Mouse (Mus musculus) layer of hippocampus, postnatal 14 days (tissue): ENCODE data around the gene Actr1a. TPM values are rescaled to one million over a fixed set of nuclear protein-coding genes. Genes with fewer than 3 reads are reported as not detected.

ENCODE experiments used
- DNase-seq, 2 experiments: peaks; one replicate each; pipeline ENCODE4 v3.0.0; 2021 to 2022; ENCODE audit warnings: low spot score in 2 of 2, mixed read lengths in 1 of 2
- long read RNA-seq, 2 experiments: library from polyadenylated mRNA; stranded (forward); transcript quantifications; one replicate each; pipeline ENCODE4 v2.0.0; 2021
- total RNA-seq, 2 experiments: library from RNA; stranded (reverse); gene quantifications; 2 replicates each; pipeline ENCODE4 v1.2.3; 2021

The Actr1a gene
- 100 to 1,000 TPM; 207 to 220 TPM for total RNA-seq
- long read RNA-seq, experiment 1, transcript Actr1a-201 (11 exons, 2,757 nt): major isoform, 136 of 181 reads
- long read RNA-seq, experiment 1, partial matches to known transcripts: 25 of 181 reads
- long read RNA-seq, experiment 1, other reads (novel, unspliced or antisense): 20 of 181 reads
- long read RNA-seq, experiment 2, transcript Actr1a-201 (11 exons, 2,757 nt): major isoform, 172 of 211 reads
- long read RNA-seq, experiment 2, partial matches to known transcripts: 29 of 211 reads
- long read RNA-seq, experiment 2, other reads (novel, unspliced or antisense): 9 of 211 reads

DNA sequence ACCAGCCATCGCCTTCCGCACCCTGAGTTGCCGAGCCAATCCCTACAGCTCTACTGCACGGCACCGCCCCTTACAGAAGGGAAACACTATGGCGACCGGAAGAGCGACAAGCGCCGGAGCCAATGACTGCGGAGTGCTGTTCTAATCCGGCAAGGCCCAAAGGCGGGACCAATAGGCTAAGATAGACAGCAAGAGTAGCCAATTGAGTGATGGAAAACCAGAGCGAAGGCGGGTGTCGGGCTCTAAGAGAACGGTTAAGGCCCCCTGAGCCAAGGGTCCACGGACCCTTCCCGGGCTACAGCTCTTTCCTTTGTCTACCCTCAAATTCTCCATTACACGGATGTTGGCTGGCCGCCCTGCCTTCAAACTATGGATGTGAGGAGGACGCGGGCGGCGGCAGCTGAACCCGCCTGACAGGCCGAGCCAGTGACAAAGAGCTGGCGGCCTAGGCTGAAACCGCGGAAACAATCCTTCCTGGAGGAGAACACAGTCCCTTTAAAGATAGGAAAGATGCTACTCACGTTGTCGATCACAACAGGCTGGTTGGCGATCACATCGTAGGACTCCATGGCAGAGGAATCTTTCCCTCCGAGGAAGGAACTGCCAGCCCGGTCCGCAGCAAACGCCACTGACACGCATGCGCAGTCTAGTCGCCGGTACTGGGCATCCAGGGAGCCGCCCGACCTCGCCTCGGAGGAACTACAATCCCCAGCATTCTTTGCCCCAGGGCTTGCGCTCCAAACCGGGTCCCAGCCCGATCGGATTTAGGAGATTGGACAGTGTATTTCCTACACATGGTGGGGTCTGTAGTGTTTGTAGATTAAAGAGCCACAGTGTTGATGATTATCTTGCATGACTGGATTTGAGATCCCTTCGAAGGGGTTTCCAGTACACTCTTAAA lies at the start of gene Actr1a:
TSS of gene Actr1a (minus strand) at position 640 of the 901 bp plus-strand sequence.
- peak; percentile 99 for DNase-seq

DNA sequence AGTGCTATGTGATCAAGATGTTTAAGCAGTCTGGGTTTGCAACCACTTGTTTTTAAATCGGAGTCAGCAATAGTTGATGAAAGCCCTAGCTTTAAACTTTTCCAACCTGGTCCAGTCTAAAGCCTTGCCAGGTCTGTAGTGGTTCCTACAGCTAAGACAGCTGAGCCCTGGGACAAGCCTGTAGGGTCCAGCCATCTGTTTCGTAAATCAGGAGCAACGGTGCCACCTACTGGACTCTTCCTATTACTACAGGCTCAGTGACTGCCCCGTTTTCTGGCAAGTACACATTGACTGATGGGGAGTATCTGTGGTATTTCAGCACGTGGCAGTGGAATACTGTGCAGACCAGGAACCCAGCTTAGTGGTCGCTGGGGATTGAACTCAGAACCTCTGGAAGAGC lies 48.7 kb upstream of the Actr1a start:
- peak; percentile 86 to 92 for DNase-seq

DNA sequence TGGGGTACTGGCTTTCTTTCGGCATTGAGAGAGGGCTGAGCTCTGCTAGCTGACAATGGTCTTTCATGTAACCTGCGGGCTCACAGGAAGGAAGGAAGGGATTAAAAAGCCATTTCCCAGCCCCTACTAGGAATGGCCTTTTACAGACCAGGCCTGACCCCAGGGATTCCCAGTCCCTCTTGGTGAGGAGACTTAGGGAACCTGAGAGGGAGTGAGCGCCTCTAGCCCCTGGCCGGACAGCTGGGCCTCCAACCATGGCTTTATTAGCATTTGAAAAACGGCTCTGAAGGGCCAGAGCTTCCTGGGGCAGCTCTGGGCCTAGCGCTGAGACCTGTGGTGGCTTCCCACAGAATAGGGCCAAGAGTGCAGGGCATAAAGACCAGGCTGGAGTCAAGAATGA lies 48.0 kb upstream of the Actr1a start:
- no peak for DNase-seq

DNA sequence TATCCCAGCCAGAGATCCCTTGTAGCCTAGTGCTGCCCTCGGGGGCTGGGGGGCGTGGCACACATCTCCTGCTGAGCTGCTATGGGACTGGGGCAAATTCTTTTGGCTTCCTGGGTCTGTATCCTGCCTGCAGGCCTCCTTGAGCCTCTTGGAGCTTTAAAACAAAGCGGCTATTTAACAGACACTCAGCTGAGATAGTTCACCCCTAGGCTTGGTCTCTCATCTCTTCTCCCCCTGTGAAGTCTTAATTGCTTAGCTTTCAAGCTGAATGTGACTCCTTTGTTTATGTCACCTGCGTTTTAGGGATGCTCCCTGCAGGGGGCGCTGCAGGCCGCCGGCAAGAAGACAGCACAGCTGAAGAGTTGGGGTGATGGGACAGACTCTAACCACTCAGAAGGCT lies 39.9 kb upstream of the Actr1a start:
- DNase-seq: no peak

DNA sequence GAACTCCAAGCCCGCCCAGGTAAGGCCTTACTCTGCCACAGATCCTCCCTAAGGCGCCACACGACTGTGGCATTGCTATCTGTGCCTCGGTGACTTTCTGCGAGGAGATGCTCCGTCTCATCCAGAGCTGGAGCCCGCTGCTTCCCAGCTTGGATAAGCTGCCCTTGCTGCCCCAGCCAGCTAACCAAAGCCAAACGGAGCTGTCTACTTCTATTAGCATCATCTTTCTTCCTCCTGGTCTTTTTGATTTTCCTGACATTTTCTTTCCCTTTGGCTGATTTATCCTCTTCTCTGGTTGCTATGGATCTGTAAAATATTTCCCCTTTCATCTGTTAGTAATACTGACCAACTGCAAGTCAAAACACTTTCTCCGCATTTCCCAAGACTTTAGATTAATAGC lies 39.0 kb upstream of the Actr1a start:
- DNase-seq: no peak

DNA sequence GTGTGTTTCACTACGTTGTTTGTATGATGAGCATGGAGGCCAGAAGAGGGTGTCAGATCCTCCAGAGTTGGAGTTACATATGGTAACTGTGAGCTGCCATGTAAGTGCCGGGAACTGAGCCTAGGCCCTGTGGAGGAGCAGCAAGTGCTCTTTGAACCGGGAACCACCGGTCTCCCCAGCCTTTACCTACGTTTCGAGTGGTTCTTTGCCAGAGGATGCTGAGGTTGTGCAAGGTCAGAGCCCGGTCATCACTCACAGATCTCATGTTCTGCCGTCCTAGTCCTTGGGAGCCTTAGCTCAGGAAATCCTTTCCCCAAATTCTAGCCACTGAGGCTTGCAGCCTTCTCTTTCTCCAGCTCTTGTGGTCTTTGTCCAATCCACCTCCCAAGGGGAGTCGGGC lies 38.6 kb upstream of the Actr1a start:
- no peak for DNase-seq

DNA sequence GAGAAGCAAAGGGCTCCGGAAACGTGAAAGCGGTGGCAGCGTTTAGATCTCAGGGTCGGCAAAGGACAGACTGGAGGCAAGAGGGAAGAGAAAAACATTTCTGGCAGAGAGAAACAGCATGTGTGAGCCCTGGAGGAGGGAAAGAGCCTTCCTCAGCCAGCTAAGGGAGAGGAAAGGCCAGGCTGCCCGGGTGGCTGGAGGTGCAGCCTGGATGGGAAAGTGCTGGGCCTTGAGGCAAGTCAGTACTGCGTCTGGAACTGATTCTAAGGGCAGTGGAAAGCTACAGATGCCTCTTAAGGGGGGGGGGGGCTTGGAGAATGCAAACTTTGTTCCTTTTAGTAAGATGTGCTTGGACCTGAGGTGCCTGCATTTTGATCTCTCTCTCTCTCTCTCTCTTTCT lies 38.2 kb upstream of the Actr1a start:
- no peak for DNase-seq

DNA sequence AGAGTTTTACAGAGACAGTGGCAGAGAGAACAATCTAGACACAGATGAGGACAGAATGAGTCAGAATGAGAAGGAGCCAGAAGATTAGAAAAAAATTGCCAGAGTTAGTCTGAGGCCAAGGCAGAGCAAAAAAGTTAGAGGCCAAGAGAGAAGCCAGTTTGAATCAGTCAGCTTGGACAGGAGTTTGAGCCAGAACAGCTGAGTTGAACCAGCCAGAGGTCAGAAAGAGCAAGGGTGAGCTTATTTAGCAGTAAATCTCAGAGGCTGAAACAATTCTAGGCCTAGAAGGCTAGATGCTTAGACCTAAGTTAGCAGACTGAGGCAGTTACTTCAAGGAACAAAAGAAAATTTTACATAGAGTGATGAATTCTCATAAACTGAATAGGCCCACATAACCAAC lies 33.7 kb upstream of the Actr1a start:
- no peak for DNase-seq

DNA sequence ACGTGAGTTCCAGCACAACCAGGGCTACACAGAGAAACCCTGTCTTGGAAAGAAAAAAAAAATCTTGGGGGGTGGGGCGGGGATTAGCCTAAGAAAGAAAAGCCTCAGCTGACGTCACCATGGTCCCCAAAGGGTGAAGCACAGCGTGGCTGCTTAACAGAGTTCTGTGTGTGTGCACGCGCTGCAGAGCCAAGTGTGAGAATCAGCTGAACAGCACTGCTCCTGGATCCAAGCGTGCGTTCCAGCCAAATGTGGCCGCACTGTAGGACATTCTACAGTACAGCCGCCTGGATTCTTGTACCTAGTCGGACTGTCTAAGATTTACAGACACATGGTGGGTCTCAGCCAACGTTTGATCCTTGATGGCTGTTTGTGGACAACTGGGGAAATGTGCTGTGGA lies 30.9 kb upstream of the Actr1a start:
- DNase-seq: no peak

DNA sequence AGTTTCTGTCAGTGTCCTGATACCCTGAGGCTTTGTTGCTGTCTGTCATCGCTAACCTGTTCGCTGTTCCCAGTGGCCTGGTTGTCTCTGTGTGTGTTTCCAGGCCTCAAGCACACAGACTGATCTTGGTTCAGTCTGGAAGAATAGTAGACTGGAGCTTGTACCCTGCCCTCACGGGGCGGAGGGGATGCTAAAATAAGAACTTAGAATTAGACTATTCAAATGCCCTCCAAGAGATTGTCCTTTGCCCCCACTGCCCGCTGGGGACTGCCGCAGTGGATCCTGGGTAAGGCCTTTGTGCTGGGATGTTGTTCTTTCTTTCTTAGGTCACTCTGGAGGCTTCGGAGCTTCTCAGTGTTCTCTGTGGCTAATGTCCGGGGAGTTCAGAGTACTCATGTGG lies 29.7 kb upstream of the Actr1a start:
- no peak for DNase-seq

DNA sequence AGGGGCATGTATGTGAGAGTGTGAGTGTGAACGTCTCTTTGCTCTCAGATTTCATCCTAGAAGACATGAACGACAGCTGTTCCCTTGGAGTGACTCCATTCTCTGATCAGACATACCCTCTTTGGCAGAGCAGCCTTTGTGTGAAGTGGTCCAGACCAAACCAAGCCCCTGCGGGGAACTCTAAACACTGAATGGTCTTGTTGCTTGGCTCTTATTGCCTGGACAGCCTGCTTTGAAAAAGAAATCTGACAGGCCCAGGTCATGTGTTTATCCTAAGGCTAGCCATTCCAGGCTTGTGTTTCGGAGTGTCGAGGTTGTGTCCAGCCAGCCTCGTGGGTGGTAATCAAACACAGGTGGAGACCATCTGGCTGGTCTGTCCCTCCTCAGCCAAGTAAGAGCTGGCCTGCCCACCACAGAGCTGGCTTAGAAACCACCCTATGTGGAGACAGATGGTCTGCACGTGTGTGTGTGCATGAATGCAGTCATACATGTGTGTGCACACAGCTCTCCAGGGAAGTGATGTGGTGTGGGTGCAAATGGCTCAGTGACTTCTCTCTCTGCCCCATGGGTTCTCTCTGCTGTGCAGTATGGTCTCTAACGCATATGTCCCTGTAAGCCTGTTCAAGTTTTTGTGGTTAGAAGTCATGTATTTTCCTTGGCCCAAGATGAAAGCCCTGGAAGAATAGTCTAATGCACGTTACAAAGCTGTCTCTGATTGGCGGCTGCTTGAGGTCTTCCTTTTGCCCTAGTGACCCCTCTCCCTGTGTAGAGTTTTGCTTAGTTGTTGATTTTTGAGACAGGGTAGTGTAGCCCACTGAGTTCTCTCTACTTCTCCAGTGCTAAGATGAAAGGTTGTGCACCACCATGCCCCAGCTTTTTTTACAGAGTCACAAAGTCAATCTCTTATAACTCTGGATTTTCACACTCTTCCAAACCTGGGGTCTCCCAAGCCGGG lies 27.1 kb upstream of the Actr1a start:
- DNase-seq: peak; percentile 45 to 59

DNA sequence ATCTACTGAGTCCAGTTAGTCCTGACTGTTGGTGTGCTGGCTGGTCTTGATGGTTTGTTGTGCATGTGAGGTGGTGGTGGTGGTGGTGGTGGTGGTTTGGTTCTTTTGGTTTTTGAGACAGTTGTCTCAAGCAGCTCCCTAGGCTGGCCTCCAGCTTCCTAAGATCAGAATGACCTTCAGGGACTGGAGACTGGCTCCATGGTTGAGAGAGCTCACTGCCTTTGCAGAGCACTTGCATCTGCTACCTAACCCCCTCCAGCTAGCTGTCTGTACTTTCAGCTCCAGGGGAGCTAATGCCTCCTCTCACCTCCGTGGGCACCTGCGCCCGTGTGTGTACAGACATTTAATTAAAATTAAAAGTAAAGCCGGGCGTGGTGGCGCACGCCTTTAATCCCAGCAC lies 24.9 kb upstream of the Actr1a start:
- DNase-seq: no peak

DNA sequence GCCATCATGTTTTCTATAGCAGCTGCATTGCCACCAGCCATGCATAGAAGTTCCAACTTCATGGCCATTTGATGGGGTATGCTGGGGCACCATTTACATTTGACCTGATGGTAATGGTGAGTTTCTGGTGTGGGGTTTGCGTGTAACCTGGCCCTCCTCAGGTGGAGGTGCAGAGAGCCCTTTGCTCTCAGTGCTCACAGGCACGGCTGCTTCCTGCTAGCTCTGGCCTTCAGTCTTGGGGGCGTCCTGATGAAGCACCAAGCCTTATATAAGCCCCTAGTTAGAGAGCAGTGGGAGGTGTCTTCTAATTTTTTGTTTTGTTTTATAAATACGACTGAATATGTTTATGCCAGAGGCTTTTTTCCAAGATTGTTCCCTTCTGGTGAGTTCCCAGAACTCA lies 22.5 kb upstream of the Actr1a start:
- DNase-seq: no peak

DNA sequence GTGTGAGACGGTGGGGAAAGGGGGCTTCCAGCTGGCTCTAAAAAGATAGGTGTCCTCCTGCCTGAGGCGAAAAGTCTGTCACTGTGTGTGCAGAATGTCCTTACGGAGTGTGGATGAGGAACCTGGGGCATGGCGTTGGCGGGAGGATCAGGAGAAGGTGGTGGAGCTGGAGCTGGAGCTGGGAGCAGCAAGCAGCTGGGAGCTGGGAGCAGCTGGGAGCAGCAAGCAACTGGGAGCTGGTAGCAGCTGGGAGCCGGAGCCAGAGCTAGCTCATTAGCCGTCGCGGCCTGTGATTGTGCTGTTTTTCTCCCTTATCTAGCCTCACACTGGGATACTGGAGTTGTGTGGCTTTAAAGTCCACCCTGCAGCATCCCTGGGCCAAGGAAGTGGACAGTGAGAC lies 20.7 kb upstream of the Actr1a start:
- no peak for DNase-seq

DNA sequence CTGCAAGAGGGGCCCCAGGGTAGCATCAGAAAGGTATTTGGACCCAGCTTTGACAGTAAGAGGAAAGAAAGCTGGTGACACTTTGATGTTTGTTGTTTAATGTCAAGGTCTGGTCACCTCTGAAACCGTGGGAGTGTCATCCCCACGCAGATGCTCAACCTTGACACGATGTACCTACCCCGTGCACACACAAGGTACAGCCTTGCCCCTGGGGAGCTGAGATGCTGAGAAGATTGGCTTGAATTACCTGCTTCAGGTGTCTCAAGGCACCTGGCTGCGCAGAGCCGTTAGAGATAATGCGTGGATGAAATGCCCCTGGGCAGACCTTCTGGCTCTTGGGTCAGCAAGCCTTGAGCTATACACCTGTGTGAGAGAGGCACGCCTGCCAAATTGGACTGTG lies 18.9 kb upstream of the Actr1a start:
- no peak for DNase-seq

DNA sequence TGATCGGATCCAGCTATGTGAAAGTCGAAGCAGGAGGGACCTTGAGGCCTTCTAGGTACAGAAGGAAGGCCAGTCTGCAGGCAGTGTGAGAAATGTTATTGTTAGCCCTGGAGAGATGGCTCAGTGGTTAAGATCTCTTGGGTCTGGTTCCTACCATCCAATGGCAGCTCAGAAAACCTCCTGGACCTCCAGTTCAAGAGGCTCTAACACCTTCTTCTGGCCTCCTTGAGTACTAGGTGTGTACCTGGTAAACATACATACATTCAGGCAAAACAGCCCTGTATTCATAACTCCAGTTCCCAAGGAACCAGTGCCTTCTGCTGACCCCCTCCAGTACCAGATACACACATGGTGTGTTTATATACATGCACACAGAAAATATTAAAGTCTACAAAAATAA lies 18.4 kb upstream of the Actr1a start:
- no peak for DNase-seq

DNA sequence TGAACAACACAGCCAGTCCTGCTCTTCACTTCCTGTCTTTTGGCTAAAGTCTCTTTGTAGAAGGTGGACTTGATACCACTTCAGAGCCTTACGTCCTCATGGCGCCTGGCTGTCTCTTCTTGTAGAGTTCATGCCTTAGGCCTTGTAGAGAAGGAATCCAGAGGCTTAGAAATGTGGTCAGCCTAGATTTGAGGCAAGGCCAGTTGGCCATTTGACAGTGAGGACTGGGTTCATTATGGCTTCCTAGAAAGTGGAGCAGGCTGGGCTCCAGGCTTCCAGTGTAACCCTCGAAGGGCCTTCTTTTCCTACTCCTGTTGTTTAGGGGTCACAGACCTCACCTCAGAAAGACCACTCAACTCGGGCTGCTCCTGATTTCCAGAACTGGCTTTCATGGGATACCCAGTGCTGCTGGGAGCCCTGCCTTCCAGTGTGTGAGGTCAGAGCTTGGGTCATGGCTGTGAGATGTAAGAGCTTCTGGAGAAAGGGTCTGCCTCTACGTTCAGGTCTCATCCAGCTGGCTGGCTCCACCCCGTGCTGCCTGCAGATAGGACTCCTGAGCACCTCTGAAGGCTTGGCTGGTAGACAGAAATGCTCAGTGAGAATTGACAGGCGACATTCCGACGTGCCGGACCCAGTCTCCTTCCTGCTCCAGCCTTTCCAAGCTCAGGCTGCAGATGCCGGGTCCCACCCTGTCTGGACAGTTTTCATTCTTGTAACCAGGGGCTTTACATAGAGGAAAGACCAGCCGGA lies 16.7 kb upstream of the Actr1a start:
- no peak for DNase-seq

DNA sequence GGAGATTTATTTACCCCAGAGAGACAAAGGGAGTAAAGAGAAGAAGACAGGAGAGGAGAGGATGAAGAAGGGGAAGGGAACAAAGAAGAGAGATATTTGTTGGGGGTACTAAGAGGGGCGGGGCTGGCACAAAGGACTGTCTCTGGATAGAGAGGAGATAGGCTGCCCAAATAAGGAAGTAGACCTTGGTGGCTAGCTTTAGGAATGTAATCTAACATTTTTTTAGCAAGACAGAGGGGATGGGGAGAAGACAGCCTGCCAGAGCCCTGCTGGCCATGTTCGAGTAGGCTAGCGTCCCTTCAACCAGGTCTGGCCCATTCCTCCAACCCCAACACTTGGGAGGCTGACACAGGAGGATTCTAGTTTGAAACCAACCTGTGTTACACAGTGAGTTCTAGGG lies 14.0 kb upstream of the Actr1a start:
- DNase-seq: no peak

DNA sequence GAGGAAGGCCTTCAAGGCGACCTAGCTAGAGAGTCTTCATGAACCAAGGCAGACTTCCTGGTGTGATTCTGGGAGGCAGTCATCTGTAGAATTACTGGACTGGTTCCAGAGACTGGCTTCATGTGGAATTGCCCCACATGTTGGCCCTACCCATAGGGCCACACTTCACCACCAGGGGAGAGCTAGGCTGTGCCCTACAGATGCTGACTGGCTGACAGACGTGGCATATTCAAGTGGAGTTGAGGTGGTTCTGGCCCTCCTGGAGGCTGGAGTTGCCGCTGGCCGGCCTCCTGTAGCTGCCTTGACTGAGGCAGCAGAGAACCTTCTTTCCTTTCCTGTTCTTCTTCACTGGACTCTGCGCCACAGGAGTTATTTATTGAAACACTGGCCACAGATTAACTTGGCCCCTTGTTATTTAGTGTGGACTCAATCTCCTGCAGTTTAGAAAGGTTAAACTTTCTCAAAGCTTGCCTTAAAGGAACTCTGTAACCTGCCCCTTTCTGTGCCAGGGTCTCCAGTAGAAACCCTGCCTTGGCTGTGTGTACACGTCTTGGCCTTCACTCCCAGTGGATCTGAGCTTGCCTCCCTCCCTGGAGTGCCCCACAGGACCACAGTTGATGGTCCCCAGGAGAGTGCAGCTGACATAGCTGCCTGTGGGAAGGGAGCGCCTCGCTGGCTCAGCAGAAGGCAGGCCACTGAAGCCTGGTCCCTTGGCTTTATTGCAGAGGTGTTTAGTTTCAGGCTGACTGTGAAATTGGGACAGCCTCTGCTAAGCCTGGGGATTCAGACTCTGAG lies 11.2 kb upstream of the Actr1a start:
- no peak for DNase-seq

DNA sequence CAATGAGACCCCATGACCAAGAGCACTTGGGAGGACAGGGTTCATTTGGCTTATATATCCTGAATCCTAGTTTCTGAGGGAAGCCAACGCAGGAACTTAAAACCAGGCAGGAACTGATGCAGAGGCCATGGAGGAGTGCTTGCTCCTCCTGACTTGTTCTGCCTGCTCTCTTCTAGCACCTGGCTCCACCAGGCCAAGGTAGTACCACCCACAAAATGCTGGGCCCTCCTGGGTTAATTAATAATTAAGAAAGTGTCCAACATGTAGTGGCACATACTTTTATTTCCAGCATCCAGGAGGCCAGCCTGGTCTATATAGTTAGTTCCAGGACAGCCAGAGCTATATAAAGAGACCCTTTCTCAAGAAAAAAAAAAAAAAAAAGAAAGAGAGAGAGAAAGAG lies 8.5 kb upstream of the Actr1a start:
- no peak for DNase-seq
